Mouse (Mus musculus) lung, postnatal 0 days (tissue): ENCODE measurements around the gene Pla2g15.

Experiments
- CTCF ChIP-seq: IDR thresholded peaks from 2 replicates; pipeline ENCODE4 v1.5.1; 2016; ENCODE audit warnings: antibody characterized with exemption, mild to moderate bottlenecking
- EP300 ChIP-seq: IDR thresholded peaks from 2 replicates; pipeline ENCODE4 v1.6.1; 2016; ENCODE audit warnings: antibody characterized with exemption, mild to moderate bottlenecking, control low read depth

- TF ChIP-seq EP300 (no peak), CTCF (no peak)
Measured at GRCm38 (mm10) chr8:106131021-106131420, 19.2 kb upstream of the Pla2g15 start.
